Mouse (Mus musculus) forelimb bud, embryonic 11.5 days (tissue): ENCODE measurements at regions not wholly inside any gene's neighbourhood (a gene's known extent, or its start where the extent isn't known, plus 50 kb on each side); places are given as distances from the start of the nearest gene placed in this dataset.

Experiments used
- DNase-seq: peaks from one replicate; pipeline ENCODE4 v3.0.0-alpha.2; 2012; ENCODE audit warnings: low read depth, low spot score

- DNase-seq, result no peak
Observed at GRCm38 (mm10) chr4:81897451-81897850, 454.8 kb upstream of the Mpdz start.

DNA sequence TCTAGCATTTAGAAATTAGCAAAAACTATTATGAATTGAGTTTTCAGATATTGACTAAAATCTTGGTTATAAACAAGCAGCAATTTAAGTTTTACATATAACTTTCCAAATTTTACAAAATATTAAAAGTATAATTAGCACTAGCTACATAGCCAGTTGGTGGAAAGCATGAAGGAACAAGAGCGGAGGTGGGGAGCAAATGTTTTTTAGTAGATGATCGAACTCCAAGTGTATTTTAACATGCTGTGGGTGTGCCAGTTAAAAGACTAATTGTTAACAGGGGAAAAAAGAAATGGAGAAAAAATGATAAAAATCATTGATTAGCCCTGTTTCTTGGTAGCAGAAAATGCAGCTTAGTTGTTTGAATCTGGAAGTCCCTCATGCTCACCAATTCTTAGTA lies 426.3 kb upstream of the Mpdz start:
- DNase-seq, result no peak

DNA sequence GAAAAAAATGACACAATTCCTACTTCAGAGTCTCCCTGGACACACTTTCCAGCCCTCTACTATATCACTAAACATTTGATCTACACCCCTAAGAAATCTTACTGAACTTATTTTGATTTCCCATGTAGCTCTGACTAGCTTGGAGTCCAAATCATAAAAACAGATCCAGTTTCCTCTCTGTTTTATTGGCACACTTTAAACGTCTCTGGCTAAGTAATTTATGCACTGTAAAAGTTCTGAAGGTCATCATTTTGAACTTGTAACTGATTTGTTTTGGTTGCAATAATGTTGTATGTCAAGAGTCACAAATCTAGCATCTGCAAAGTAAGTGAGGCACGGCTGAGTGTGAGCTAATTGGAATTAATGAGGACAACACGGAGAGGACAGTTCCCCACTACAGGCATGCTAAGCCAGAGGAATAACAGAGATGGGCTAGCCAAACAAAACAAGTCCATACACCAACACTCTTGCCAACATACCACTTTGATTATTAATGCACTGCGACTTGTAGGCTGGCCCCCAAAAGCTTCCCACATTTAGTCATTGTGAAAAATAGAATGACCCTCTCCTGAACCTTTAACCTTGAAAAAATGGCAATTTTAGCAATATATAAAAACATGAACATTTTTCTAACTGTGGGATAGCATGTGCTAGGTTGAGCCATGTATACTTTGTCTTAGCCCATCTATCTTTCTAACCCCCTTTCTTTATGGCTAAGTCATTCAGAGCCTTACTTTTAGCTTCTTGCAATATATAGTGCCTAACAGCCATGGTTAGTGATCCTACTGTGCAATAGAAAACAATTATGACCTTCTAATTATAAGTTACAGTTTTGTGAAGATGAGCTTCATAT lies 399.3 kb upstream of the Mpdz start:
- no peak for DNase-seq

DNA sequence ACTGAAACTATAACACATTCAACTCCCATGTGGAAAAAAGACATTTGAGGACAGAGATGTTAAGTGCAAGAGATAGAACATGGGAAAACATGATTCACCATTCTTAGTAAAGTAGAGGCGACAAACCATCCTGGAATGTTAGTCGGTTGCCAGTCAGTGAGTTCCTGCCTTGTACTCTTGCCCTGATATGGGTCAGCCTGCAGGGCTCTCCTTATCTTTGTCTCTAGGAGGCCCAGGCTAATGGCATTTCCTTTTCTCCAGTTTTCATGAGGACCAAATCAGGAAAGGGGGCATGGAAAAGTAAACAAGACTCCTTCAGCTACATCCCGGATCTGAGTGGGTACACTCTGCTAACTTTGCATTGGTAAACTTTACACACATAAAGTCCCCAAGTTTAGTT lies 387.4 kb upstream of the Mpdz start:
- no peak for DNase-seq

- DNase-seq, result no peak
Observed at GRCm38 (mm10) chr4:81827453-81827852, 384.8 kb upstream of the Mpdz start.

DNA sequence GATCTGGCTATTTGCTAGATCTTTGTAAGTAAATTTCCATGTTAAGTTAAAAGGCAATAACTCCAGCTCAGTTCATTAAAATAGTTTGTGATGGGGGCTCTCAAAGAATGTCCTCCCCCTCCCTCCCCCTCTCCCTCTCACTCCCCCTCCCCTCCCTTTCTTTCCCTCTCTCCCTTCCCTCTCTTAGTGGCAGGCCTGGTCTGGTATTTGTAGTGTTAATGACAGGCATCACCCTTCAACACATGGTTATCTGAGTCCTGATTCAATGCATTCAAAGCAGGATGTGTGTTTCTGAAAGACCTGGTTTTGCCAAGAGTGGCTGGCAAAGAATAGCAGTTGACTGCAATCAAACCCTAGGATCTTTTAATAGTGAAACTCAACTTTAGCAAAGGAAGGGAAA lies 383.4 kb upstream of the Mpdz start:
- DNase-seq, result no peak

DNA sequence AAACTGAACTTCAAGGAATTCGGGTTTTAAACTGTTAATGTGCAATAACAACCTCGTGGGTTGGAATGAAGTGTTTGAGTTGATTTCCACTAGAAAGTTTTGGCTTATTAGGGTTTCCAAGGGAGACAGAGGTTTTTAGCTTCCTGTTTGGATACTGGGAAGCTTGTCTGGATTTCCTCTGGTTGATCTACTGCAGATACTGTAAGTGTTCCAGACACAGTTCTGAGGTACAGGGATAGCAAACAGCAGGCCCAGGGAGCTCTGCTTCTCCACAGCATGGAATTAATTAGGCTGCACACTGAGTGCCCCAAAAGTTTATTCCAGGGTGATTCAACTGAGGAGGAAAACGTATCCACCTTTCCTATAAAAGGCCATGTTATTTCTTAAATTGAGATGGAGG lies 381.0 kb upstream of the Mpdz start:
- peak; percentile 17 for DNase-seq

- DNase-seq, result no peak
Observed at GRCm38 (mm10) chr4:81789274-81789673, 346.7 kb upstream of the Mpdz start.

GRCm38 (mm10) chr4:81788636-81789035 lies 346.0 kb upstream of the Mpdz start:
- DNase-seq, result no peak

DNA sequence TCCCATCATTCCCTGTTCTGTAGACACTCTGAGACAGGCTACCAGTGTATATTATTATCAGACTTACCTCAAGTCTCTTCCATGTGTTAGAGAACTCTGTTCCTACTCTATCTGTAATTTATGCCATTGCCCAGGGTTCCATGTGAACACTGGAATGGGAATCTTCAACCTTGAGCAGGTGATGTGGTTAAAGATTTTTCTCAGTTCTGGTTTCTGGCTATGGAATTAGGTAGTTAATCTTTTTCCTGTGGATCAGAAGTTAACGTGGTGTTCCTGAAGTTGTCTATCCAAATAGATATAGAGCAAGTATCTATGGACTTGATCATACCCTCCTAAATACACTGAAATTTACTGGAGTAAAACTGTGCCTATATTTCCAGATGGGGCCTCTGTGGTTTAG lies 339.4 kb upstream of the Mpdz start:
- no peak for DNase-seq

- DNase-seq, result no peak
Observed at GRCm38 (mm10) chr4:81766705-81767104, 324.1 kb upstream of the Mpdz start.

- peak; percentile 40 for DNase-seq
Observed at GRCm38 (mm10) chr4:81764026-81764867, 321.6 kb upstream of the Mpdz start.

DNA sequence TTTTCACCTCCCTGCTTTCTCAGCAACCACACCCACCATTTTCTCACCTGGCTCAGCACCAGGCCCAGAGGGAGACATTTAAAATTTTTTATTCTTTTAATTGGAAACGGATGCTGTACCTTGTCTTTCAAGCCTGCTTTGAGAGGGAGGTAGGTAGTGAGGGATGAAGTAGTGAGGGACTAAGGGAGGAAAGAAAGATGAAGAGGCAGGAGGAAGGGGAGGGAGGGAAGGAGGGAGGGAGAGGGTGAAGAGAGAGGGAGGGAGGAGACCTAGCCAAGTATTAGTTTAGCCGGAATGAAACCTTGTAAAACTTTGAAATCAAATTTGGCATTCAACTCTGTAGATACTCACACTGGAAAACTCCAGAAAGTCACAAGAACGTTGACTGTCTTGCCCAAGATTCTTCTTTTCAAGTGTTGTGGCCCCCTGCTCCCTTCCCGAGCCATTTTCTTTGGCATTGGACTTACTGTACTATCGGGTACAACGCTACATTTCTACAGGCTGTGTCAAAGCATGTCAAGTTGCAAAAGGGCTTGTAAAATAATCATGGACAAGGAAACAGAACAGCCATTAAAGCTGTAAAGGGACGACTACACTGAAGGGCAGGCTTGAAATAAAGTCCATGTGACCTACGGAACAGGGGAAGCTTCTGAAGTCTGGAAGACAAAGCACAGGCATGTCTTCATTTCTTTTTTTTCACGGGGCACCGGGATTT lies 320.9 kb upstream of the Mpdz start:
- DNase-seq, result no peak

DNA sequence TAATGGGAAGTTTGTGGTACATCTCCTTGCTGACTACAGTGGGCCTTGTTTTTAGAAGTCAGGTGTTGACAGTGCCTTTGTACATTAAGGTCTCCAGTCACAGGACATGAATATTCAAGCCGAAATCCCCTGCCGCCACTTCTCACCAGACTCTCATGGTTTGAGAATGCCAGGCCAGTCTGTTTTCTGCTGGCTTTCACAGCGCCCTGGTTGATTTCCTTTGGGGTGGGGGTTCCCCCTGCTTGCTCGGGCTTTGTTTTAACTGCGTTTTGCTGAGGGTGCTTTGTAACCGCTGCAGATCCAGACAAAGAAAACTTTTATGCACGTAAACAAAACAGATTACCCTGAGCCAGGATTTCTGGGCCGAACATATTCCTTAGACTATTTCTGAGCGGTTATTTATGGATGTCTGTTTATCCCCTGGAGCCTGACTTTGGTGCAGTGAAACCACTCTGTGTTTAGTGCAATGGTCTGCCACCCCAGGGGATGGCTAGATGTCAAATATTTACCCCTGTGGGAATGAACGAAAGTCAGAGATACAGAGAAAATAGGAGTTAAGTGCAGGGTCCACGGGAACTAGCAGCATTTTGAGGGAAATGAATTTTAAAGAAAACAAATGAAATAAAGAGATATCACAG lies 320.1 kb upstream of the Mpdz start:
- no peak for DNase-seq

DNA sequence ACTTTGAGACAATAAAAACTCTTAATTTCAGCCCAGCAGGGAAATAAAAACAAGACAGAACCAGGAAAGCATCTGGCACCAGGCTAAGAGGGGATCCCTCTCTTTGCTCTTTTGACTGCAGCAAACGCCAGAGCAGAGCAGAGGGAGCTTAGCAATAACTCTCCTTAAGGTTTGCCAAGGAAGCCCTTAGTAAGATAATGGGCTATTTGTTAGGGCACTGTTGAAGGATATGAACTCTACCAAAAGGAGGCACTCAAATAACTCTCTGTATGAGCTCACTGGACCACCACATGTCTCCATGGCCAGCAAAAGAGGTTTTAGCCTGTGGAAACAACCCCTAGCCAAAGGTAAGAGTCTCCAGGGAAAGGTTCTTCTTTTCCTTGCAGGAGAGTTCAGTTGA lies 315.3 kb upstream of the Mpdz start:
- DNase-seq, result no peak

- peak; percentile 49 for DNase-seq
Observed at GRCm38 (mm10) chr4:81744629-81745509, 302.3 kb upstream of the Mpdz start.

DNA sequence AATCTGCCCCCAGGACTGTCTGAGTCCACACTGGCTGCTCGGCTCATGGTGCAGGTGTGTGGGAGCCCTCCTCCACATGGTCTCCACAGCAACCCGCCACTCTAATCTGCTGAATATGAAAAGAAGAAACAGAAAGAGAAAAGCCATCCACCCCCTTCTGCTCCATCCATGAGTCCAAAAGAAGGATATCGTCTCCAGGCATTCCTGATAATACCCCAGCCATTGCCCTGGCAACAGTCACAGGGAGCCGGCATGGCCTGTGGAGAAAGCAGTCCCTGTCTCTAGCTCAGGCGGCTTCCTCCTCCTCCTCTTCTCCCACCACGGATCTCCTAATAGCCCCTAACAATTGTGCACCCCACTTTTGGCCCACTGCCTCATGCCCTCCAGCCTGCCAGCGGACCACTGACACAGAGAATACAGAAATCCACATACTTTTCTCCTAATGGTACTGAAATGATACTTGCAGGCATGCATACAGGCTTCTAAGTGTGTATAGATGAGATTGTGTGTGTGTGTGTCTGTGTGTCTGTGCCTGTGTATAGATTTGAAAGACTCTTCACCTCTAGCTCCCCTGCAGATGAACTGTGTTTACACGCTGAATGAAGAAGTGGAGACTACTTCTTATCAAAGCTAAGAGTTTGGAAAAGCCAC lies 301.5 kb upstream of the Mpdz start:
- DNase-seq, result no peak

DNA sequence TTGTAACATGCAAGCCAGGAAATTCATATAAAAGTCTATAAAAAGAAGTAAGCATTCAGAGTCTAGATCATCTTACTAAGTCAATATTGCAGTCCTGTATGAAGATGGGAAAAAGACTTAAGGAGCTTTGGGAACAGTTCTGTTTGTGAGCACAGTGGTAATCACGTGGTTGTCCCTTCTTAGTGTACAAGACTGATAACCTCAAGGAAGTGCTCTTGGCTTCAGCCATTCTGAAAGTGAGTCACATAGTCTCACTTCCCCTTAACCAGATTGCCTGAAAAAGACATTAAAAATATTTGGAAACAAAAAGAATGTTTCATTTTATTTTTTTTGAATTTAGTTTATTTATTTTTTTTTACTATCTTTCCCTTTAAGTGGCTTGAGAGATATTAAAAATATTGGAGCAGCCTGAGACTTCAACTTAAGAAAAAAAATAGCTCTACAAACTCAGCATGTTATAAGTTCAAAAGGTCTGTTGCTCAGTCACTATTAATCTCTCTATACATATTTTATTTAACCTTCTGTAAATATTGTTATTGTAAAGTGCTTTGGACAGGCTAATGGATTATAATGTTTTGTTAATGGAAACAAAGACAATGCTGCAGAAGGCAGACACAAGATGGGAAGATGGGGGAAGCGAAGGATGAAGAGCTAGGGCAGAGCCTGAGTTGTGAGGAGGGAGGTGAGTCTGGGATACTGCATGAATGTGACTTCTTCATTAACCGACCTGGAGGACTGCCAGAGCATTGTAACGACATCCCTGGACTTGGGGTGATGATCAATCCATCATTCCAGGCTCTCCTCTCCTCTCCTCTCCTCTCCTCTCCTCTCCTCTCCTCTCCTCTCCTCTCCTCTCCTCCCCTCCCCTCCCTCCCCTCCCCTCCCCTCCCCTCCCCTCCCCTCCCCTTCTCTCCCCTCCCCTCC lies 300.2 kb upstream of the Mpdz start:
- DNase-seq, result no peak

GRCm38 (mm10) chr4:81734391-81734790 lies 291.8 kb upstream of the Mpdz start:
- no peak for DNase-seq
